Mouse (Mus musculus): ENCODE data around the gene Spon2.

Spon2 gene

DNA sequence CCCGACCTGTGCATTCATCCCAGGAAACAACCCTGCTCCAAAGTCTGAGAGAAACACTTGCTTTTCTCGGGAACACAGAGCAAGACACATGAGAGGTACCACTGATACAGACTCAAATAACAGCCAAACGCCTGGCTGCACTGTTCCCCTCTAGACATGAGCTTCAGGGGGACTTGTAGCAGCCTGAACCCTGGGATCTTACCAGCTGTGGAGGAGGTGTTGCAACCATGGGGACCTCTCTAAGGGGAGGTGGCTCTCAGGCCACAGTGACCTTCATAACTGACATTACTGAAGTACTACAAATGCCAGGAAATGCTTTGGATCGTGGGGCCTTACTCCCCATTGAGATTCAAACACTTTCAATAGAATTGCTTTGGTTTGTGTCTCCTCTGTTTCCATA is 3.5 kb downstream of the Spon2 start:
- DNase-seq, result no peak

DNA sequence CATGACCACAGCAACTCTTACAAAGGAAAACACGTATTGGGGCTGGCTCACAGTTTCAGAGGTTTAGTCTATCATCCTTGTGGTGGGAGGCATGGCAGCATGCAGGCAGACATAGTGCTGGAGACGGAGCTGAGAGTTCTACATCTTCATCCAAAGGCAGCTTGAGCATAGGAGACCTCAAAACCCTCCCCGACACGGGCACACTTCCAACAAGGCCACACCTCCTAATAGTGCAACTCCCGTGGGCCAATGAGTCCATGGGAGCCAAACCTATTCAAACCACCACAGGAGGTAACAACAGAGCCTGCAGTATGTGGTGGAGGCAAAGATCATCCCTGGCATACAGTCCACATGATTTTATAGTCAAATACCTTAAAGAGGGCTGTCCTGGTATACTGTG is 7.0 kb downstream of the Spon2 start:
- DNase-seq, result no peak

DNA sequence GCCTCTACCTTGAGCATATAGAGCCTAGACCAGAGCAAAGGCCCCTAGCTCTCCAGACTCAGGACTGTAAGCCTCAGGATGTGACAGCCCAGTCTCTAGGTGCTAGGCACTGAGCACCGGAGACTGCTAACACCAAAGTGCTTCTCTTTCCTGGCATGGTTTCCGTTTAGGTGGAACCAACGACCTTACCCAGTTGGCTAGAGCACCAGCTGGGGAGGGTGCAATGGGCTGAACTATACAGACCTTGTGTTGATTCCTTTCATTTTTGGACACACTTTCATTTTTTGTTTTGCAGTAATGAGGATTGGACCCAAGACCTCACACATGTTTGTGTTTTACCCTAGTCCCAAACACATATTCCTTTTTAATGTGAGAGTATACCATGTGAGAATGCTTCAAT is 7.7 kb downstream of the Spon2 start:
- DNase-seq, result no peak

DNA sequence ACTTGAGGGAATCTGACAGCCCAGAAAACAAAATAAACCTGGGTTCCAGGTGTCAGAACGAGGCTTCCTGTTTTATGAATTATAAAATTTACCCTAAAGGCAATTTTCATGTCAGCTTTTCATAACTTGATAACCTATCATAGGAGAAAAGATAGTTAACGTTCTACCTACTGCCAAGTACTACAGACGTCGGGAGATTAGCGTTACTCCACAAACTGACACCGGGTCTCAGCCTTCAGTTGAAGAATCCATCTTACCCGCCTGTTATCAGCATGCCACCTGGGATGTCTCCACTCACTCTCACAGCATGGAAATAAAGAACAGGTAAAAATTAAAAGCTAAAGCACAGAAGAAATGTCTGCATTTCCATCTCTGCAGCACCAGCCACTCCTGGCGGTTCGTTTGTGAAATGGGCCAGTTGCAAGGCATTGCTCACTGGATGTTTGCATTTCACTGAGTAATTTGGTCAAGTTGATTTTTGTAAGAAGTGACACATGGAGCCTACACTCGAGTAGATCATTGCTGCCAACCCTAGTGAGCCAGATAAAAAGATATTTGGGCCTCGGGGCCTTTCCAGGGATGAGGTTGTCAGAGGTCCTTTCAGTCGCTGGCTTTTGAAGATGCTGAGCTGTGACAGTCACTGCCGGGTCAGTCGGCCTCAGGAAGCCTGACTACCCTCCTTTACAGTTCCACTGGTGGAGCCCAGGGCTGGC is 9.6 kb downstream of the Spon2 start:
- DNase-seq, result no peak

DNA sequence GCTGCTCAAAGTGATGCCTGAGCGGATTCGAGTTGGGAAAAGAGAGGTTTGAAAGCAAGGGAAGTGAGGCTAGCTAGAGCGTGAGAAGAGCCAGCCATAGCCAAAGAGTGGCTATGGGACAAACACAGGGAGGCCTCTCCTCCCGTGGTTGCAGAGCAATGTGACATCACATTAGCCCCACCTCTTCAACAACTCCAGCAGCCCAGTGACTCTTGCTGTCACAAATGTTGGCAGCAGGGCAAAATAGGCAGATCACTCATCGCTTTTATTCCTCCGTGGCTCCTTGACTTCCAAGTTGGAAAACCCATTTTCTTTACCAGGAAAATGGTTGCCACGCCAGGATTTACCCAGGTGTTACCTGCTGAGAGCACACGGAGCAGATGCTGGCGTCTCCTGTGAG is 11.1 kb downstream of the Spon2 start:
- no peak for DNase-seq

DNA sequence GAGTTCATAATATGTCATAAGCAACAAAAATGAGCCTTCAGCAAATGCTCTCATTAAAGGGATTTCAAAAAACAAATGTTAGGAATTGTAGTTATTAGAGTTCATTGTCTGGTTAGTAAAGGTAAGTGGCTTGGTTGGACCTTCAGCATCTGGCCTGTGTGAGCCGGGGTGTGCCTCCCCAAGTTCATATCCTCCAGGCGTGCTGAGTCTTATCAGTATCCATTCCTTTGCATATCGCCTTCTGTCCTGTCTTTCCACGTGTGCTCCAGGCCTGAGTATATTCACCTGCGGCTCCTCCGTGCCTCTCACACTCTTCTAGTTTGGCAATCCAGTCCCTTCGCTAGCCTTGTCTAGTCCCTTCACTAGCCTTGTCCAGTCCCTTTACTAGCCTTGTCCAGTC is 11.9 kb downstream of the Spon2 start:
- no peak for DNase-seq

DNA sequence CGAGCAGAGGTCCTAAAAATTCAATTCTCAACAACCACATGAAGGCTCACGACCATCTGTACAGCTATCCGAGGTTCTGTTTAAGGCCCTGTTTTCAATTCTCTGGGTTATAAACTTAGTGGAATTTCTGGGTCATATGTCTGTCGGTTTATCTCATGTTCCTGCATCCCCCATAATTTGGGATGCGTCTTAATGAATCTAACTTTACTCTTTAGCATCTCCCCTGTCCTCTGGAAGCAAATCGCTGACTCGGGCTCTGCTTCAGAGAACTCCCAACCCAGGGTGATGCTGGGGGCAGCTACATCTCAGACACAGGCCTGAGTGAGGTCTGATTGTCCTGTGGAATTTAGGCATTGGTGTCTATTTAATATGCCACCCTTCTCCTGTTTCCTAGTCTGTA is 14.0 kb downstream of the Spon2 start:
- no peak for DNase-seq

DNA sequence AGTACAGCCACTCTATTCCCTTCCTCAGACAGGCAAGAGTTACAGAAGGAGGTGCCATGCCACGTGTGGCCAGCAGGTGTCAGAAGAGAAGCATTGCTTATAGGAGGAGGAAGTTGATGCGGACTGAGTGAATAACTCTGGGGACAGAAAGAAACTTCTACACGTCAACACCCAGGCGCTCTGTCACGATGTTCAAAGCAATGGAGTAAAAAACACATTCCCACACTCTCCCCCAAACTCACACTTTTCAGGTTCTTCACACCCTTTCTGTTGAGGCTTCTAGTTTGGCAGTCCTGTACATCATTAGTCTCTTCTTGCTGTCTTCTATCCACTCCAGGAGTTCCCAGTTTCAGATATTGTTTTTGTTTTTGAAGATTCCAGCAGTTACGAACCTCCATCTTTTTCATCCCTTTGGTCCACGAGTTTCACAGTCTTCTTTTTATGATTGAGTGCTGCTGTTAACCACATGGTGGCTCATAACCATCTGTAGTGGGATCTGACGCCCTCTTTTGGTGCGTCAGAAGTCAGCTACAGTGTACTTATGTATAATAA is 14.5 kb downstream of the Spon2 start:
- DNase-seq, result peak; percentile 83

DNA sequence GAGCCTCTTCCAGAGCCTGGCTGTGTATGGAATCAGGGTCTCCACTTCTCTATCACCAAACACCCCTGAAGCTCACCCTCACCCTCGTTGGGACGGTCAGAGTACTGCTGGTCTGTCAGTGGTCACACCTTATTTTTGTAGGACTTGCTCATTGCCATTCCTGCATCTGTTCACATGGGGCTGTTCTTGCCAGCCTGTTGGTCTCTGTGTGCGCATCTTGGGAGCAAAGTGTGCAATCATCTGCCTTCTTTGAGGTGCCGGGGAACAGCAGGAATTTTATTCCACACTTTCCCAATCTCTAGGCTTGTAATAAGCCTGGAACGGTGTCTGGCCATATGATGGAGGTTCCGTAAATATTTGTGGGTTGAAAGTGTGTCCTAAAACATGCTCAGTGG is 15.1 kb downstream of the Spon2 start:
- no peak for DNase-seq

DNA sequence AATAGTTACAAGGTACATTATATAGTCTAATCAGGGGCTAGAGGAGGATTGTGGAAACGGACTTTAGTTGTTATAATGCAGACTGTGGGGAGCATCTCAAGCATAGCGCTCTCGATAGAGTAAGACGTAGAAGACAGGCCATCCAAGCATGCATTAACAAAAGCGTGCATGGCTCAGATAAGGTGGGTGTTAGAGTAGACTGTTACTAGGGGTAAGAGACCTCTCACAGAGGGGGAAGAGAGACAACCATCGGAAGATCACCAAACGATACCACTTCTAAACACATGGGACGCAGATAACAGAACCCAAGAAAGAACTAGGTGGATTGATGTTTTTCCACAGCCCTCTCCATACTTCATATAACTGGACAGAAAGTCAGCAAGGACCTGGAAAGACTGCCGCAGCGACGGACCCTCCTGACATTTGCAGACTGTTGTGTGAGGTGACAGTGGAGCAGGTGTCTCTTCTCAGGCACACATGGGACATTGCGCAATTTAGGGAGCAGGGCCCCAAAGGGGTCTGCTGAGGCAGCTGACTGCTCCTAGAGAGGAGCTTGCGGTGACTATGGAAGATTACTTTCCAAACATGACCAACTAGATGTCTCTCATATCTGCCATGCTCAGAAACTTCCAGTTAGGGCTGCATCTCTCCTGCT is 15.6 kb downstream of the Spon2 start:
- DNase-seq, result no peak

DNA sequence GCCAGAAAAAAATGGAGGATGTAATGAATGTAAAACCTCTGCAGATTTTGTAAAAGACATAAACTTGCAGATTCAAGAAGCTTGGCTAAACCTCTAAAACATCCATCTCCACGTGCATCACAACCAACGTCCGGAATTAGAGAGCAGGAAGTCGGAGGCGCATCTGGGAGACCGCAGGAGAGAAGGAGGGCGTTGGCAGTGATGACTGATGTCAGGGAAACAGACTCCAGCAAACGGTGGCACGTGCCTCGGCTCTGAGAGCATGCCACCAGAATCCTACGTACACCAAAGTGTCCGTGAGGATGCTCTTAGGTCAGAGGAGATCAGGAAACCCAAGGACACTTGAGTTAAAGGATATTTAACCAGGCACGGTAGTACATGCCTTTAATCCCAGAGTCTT is 16.6 kb downstream of the Spon2 start:
- no peak for DNase-seq

DNA sequence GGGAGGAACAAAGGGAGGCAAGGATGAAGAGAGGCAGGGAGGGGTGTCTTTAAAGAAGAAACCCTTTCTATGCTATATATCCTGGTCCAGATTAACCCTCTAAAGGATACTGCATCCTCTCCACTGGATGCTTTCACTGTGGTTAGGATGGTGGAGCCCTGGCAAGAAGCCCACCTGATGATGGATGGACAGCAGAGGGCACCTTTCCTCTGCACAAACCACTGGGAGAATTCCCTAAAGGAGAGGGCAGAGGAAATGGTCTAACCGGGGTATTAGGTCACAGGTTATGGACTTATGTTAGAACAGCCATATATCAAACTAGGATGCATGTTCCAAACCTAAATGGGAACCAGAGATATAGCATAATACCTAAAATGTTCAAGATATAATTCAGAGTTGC is 18.2 kb downstream of the Spon2 start:
- no peak for DNase-seq

DNA sequence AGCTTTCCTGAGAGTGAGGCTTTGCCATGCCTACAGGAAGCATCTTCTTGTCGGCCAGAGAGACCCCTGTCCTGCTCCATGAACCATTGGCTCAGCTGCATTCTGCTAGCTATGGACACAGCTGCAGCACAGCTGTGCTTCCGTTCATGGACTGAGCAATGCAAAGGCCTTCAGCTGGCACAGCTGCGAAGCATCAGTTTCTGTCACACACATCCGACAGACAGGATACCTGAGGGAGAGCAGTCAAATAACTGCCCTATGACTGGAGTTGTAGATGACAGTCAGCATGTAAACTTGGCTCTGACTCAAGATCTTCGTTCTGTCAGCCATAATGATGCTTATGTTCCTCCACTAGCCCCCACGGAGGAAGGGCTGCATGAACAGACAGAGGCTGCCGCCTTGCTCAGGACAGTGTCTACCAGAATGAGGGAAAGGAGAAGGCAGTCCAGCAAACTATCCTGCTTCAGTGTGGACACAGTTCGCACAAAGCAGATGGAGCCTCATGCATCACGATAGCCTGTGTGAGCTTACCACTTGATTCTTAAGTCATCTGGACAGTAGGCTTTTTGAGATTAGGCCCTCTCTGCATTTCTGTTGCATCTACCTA is 22.9 kb downstream of the Spon2 start:
- no peak for DNase-seq

DNA sequence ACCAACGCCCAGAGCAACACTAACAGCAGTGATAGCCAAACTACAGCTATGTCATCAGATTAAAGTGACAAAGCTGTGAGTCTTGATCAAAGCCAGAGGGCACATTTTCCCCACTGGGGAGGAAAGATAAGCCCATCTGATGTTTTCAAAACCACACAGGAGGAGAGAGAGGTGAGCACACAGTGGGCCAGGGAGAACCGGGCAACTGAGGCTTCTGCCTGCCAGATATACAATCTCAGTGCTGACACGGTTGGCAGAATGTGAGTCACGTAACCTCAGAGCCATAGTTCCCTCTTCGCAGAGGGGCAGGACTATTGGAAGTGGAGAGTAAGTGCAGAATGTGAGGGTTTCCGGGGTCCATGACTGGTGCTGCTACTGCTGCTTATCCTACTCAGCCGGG is 24.7 kb downstream of the Spon2 start:
- DNase-seq, result no peak

All from cerebellum, adult 9-10 months (tissue).